Mouse (Mus musculus) common myeloid progenitor, adult 5-6 weeks (primary cell): ENCODE measurements around the gene Def6. TPM values are rescaled to one million over a fixed set of nuclear protein-coding genes. Genes with fewer than 3 reads are reported as not detected.

ENCODE experiments used
- ATAC-seq: replicated peaks from 2 replicates; pipeline ENCODE4 v1.8.0; 2016; ENCODE audit warnings: low read depth, mild to moderate bottlenecking, moderate TSS enrichment, inconsistent platforms; ENCODE audit not compliant: poor library complexity, severe bottlenecking
- total RNA-seq: library from RNA; stranded (forward); fragments of 200-1000, 187-1606 nt; gene quantifications from 2 replicates; pipeline ENCODE4 v1.2.3, GENCODE M21; 2017

Def6 gene
- total RNA-seq, 1 experiment from 2014 or later: 128 TPM

- ATAC-seq: no peak
Observed at GRCm38 (mm10) chr17:28235982-28236635, 28.5 kb downstream of the Def6 start.

DNA sequence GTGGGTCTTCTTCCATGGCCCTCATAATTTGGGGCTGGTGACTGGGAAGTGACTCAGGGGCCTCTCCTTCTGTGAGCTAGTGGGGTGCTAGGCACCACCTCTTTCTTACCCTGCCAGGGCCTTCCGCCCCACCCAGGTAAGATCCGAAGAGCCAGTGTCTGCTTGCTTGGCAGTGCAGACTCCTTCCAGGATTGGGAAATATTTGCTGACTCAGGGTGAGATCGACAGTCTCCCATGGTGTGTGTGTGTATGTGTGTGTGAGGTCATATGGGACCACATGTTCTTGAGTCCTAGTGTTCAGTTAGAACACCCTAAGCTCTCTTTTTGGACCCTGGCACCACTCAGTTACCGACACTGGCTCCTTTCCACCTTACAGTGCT is 29.0 kb downstream of the Def6 start:
- ATAC-seq: no peak

- no peak for ATAC-seq
Observed at GRCm38 (mm10) chr17:28237362-28237761, 29.8 kb downstream of the Def6 start.

- no peak for ATAC-seq
Observed at GRCm38 (mm10) chr17:28237874-28238273, 30.3 kb downstream of the Def6 start.

- ATAC-seq: no peak
Observed at GRCm38 (mm10) chr17:28240846-28241245, 33.3 kb downstream of the Def6 start.

GRCm38 (mm10) chr17:28242296-28242695 is 34.7 kb downstream of the Def6 start:
- ATAC-seq: no peak

- no peak for ATAC-seq
Observed at GRCm38 (mm10) chr17:28244214-28244613, 36.6 kb downstream of the Def6 start.

DNA sequence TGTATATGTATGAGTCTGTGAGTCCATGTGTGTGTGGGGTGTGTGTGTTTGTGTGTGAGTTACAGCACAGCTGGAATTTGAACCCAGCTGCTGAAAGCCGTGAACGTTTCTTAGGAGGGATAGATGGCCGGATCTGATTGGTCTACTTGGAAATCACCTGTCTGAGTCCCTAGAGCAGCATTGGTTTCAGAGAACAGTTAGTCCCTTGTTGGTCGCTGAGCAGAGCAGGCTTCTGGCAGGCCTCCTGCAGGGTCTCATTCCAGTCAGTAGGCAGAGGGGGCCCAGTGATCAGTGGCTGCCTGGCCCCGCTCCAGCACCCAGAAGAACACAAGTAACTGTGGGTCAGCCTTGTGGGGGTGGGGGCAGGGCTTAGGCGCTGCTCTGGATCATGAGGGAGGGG is 37.1 kb downstream of the Def6 start:
- no peak for ATAC-seq

DNA sequence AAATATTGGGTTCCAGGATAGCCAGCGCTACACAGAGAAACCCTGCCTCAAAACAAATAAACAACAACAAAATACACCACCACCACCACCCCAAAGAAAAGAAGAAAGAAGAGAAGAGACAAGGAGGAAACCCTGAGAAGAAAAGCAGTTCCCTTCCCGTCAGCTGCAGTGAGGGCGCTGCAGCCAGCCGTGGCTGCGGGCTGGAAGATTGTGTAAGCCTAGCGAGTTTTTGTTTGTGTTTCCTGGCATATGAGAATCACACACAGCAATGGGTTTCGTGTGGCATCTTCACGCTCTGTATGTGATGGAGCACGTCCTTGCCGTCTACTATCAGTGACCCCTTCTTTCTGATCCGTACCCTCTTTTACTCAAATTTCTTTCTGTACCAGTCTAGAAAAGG is 39.1 kb downstream of the Def6 start:
- 0 out of 2 replicates have a peak, but pooled peaks have one; percentile 20 for ATAC-seq

DNA sequence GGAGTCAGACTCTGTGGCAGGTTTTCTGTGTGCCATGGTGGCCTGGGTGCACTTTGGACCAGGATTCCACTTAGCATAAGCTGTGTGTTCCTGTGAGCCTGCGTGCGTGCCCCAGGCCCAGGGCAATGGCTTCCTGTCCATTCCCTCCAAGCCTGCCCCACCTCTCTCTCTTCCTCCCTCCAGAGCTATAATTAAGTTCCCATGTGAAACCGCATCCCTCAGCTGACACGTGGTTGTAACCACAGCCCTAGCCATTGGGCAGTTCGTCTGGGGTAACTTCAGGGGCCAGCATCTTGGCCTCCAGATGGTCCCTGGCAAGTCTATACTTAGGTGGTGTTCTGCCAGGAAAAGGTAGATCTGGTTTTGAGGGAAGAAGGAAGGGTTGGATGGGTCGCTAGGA is 40.0 kb downstream of the Def6 start:
- peak; percentile 86 for ATAC-seq

DNA sequence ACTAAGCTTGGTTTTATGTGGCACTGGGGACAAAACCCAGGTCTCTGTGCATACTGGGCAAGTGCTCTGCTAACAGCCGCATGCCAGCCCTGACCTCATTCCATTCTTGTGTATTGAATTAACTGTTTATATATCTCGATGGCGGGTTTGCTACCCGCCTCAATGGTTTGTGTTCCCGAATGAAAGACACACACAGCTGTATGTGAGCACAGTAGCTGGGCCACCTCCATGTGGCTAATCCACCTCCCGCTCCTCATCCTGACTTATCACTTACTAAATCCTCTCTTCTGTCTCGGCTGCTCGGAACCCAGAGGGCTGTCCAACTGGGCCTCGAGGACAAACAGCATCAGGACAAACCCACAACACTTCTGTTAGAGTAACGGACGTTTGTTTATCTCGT is 41.5 kb downstream of the Def6 start:
- no peak for ATAC-seq

- ATAC-seq: 0 out of 2 replicates have a peak, but pooled peaks have one; percentile 19
Observed at GRCm38 (mm10) chr17:28251579-28252280, 44.2 kb downstream of the Def6 start.

GRCm38 (mm10) chr17:28252281-28252648 is 44.7 kb downstream of the Def6 start:
- ATAC-seq: no peak

- ATAC-seq: no peak
Observed at GRCm38 (mm10) chr17:28253216-28253615, 45.6 kb downstream of the Def6 start.

DNA sequence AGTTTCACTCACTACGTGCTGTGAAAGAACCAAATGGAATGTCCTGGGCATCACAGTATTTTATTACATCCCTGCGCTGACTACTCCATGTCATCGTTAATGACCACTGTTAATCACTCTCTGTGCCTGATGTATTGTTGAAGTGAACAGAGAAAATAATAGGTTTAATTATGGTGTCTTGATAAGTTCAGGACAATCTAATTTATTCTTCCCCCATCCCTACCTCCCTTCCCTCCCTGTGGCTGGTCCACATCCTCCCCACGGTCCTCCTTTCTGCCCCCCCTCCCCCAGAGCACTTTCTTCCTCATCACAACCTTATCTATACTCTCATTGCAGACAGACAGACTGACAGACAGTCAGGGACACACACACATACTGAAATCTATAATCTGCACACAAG is 47.2 kb downstream of the Def6 start:
- no peak for ATAC-seq

GRCm38 (mm10) chr17:28255651-28256050 is 48.1 kb downstream of the Def6 start:
- no peak for ATAC-seq

DNA sequence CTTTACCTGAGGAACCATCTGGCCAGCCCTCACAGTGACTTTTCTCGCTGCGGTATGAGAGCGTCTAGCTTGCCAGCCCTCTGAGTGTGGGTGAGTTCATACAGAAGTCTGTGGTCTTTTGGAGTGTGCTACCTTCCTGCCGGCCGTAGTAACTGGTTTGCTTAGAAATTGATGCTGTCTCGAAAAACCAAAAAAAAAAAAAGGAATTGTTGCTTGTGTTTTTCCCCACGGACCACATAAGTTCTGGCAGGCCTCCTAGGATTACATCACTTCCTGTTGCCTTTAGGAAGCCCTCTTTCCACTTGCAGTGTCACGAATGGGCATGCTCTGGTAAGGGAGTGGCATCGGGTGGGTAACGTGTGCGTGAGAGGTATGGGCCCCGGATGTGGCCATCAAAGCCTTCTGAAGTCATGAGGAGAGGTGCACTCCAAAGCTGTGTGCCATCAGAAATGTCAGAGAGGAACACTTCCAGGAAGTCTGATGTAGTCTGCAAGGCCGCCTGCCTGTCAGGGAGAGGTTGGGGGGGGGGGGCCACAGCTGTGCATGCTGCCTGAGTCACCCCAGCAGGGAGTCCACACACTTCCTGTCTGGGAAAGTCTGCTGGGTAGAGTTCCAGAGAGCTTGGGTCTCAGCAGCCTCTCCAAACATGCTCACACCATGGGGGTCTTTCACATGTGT is 49.2 kb downstream of the Def6 start:
- peak; percentile 78 for ATAC-seq

DNA sequence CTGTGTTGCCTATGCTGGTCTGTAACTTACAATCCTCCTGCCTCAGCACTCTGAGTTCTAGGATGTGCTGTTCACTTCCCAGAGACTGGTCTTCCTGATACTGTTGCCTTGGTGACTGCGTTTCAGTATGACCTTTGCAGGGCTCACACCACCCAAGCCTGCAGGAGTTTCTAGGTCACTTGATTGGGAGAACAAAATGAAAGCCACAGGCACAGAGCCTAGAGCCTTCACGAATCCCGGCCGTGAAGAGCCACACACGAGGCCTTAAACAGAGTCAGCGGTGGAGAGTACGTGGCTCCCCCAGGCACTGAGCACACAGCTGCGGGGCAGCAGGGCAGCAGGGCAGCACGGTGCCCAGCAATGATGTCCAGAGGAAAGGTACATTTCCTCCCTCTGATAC is 50.7 kb downstream of the Def6 start:
- no peak for ATAC-seq

- no peak for ATAC-seq
Observed at GRCm38 (mm10) chr17:28259890-28260542, 52.4 kb downstream of the Def6 start.

- ATAC-seq: no peak
Observed at GRCm38 (mm10) chr17:28260543-28260909, 52.9 kb downstream of the Def6 start.

DNA sequence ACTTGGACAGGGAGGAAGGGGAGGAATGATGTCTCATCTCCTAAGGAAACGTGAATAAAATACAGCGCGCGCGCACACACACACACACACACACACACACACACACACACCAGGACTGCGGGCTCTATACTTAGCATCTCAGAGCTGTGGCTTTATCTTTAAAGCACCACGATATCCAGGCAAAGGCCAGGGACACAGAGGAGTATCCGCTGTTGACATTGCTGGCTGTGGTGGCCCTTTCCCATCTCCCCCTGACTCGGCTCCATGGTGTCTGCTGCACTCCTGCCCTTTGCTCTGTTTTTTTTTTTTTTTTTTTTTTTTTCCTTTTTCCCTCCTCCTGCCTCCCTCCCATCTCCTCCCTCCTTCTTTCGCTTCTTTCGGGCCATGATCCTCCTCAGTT is 54.2 kb downstream of the Def6 start:
- ATAC-seq: no peak
